Mouse (Mus musculus) cerebellum, adult 2 months (tissue): Measurements from ENCODE around the gene Mypop.

ENCODE experiments used
- CTCF ChIP-seq: fragments of 200-500 bp; IDR thresholded peaks from 2 replicates; pipeline ENCODE4 v1.5.1; 2011; ENCODE audit warnings: low read depth, mild to moderate bottlenecking, control low read depth, low read length, moderate library complexity, borderline replicate concordance; ENCODE audit not compliant: insufficient read depth
- POLR2A ChIP-seq: fragments of 200-500 bp; IDR thresholded peaks from 2 replicates; pipeline ENCODE4 v1.6.1; 2011; ENCODE audit warnings: low read length, control low read depth, borderline replicate concordance; ENCODE audit not compliant: insufficient read depth

DNA sequence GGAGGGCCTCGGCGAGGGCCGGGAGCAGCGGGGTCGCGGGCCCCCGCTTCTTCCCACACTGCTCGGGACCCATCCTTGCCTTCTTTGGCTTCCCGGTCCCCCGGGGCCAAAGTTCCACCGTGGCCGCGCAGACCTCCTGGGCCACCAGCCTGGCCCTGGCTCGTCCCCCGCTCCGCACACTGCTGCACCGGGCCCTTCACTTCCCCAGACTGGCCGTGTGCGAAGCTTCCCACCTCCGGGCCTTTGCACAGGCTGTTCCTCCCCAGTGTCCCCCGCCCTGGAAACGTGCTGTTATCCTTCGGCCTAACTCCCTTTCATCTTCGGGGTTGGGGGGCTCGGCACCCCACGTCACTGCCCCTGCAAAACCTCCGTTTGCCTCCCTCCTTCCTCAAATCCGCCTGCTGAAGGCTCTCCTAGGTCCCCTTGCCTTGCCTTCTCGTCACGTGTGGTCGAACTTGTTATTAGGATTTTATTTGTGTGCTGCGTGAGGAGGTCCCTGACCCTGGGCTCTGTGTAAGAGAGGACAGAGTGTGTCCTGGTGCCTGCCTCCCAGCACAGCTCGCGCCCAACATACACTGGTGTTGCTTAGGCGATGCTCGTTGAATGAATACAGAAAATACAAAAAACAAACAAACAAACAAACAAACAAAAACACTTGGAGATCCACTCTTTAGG, 33.7 kb downstream of the Mypop start:
- TF ChIP-seq POLR2A = no peak
- TF ChIP-seq CTCF = no peak
